Mouse (Mus musculus): ENCODE data around the gene Ikbke. TPM values are rescaled to one million over a fixed set of nuclear protein-coding genes. Genes with fewer than 3 reads are reported as not detected.

The Ikbke gene
- polyA plus RNA-seq (2021; fragmentation: Nextera tagmentation), result 0.08 TPM in 2 replicates
- long read RNA-seq, experiment 1, result 0 reads
- long read RNA-seq, experiment 2, partial matches to known transcripts, result 0 of 3 reads
- long read RNA-seq, experiment 2, other reads (novel, unspliced or antisense), result 2 of 3 reads

GRCm38 (mm10) chr1:131279456-131279776 is at the start of gene Ikbke:
TSS of gene Ikbke (minus strand) at chr1:131279606.

GRCm38 (mm10) chr1:131245089-131245856 is 34.1 kb downstream of the Ikbke start, which contains the start of gene Rassf5:
TSS of gene Rassf5 (minus strand) at chr1:131245258.

Other genes starting within 250 kb of the Ikbke start
- 3.7 and 4.3 TPM in 2 replicates for gene Mapkapk2, start 181.8 kb downstream of the Ikbke start, polyA plus RNA-seq (2021; fragmentation: Nextera tagmentation)
- gene Dyrk3, start 141.3 kb downstream of the Ikbke start, polyA plus RNA-seq (2021; fragmentation: Nextera tagmentation), result 9.5 TPM in 2 replicates
- gene Eif2d, start 126.4 kb downstream of the Ikbke start, polyA plus RNA-seq (2021; fragmentation: Nextera tagmentation), result 13.7 and 14.3 TPM in 2 replicates
- 7.6 and 8.0 TPM in 2 replicates for gene Rassf5, start 34.3 kb downstream of the Ikbke start, polyA plus RNA-seq (2021; fragmentation: Nextera tagmentation)
- 13.9 and 16.2 TPM in 2 replicates for gene Srgap2, start 247.7 kb upstream of the Ikbke start, polyA plus RNA-seq (2021; fragmentation: Nextera tagmentation)
- 1.3 and 1.5 TPM in 2 replicates for gene Fam72a, start 248.3 kb upstream of the Ikbke start, polyA plus RNA-seq (2021; fragmentation: Nextera tagmentation)